Mouse (Mus musculus) CH12.LX (cell line): ENCODE data around the gene Rbm25. TPM values are rescaled to one million over a fixed set of nuclear protein-coding genes. Genes with fewer than 3 reads are reported as not detected.

Experiments
- DNase-seq: peaks from one replicate; pipeline ENCODE4 v3.0.0-alpha.2; 2013; ENCODE audit errors: extremely low read depth
- H3K27ac ChIP-seq: 2 replicates; pipeline ENCODE4 v1.5.1; 2012; ENCODE audit warnings: low read depth, mild to moderate bottlenecking, control low read depth, moderate library complexity; ENCODE audit not compliant: insufficient read depth
- H3K27me3 ChIP-seq: replicated peaks from 2 replicates; pipeline ENCODE3; 2012; ENCODE audit warnings: inconsistent platforms
- H3K36me3 ChIP-seq, 2 experiments: replicated peaks in 1 of 2; 2 replicates each; pipeline versions ENCODE3 to v1.6.1; 2012; ENCODE audit warnings: inconsistent platforms in 1 of 2, low read length in 1 of 2, mild to moderate bottlenecking in 1 of 2, mixed read lengths in 1 of 2, moderate library complexity in 1 of 2; ENCODE audit not compliant: control insufficient read depth in 1 of 2, insufficient read depth in 1 of 2
- H3K4me1 ChIP-seq, 2 experiments: 2 replicates each; pipeline ENCODE4 v1.6.1; 2012; ENCODE audit warnings: inconsistent platforms in 1 of 2, moderate library complexity in 1 of 2; ENCODE audit not compliant: insufficient read depth in 2 of 2, control insufficient read depth in 1 of 2
- H3K4me2 ChIP-seq: 2 replicates; pipeline ENCODE4 v1.6.1; 2012; ENCODE audit warnings: low read depth, mild to moderate bottlenecking, control low read depth; ENCODE audit not compliant: poor library complexity, insufficient read depth, severe bottlenecking
- H3K4me3 ChIP-seq, 3 experiments: fragments of 150-350 bp in 1 of 3; sonication (generic) in 1 of 3; replicated peaks in 1 of 3; 2 replicates each; pipeline versions ENCODE3 to v1.5.1; 2011 to 2012; ENCODE audit warnings: low read depth in 2 of 3, low read length in 2 of 3, mild to moderate bottlenecking in 2 of 3, moderate library complexity in 2 of 3, control low read depth in 1 of 3, improper control_type of control experiment in 1 of 3, inconsistent platforms in 1 of 3, mixed read lengths in 1 of 3; ENCODE audit not compliant: poor library complexity in 1 of 3
- H3K79me2 ChIP-seq: replicated peaks from 2 replicates; pipeline ENCODE4 v1.6.1; 2012; ENCODE audit warnings: mild to moderate bottlenecking, moderate library complexity; ENCODE audit not compliant: control insufficient read depth, poor library complexity, insufficient read depth, severe bottlenecking; ENCODE audit errors: extremely low read depth
- H3K9ac ChIP-seq: 2 replicates; pipeline ENCODE4 v1.6.1; 2012; ENCODE audit warnings: low read depth, mild to moderate bottlenecking, control low read depth, moderate library complexity; ENCODE audit not compliant: insufficient read depth
- H3K9me3 ChIP-seq: replicated peaks from 2 replicates; pipeline ENCODE3; 2012; ENCODE audit warnings: low read length, inconsistent platforms, mixed read lengths
- BHLHE40 ChIP-seq: IDR thresholded peaks from 2 replicates; pipeline ENCODE4 v1.6.1; 2011; ENCODE audit warnings: mild to moderate bottlenecking, low read depth, low read length, improper control_type of control experiment
- CHD1 ChIP-seq: IDR thresholded peaks from 2 replicates; pipeline ENCODE4 v1.6.1; 2012; ENCODE audit warnings: low read depth, low read length, improper control_type of control experiment, inconsistent platforms
- CHD2 ChIP-seq: IDR thresholded peaks from 2 replicates; pipeline ENCODE4 v1.6.1; 2011; ENCODE audit warnings: low read length, improper control_type of control experiment
- CTCF ChIP-seq, 2 experiments: IDR thresholded peaks in 1 of 2; conservative IDR thresholded peaks in 1 of 2; 2 replicates each; pipeline ENCODE4 v1.5.1; 2011 to 2012; ENCODE audit warnings: low read depth in 2 of 2, low read length in 2 of 2, improper control_type of control experiment in 1 of 2, inconsistent platforms in 1 of 2, mild to moderate bottlenecking in 1 of 2, moderate library complexity in 1 of 2
- E2F4 ChIP-seq: IDR thresholded peaks from 2 replicates; pipeline ENCODE4 v1.6.1; 2011; ENCODE audit warnings: low read depth, low read length, improper control_type of control experiment; ENCODE audit not compliant: insufficient replicate concordance
- ELF1 ChIP-seq: IDR thresholded peaks from 2 replicates; pipeline ENCODE4 v1.6.1; 2014; ENCODE audit warnings: low read depth, mild to moderate bottlenecking, inconsistent platforms, low read length, improper control_type of control experiment
- EP300 ChIP-seq: IDR thresholded peaks from 2 replicates; pipeline ENCODE4 v1.6.1; 2011; ENCODE audit warnings: low read length, improper control_type of control experiment
- ETS1 ChIP-seq: conservative IDR thresholded peaks from 2 replicates; pipeline ENCODE4 v1.6.1; 2012; ENCODE audit warnings: low read depth, mild to moderate bottlenecking, inconsistent platforms, low read length, improper control_type of control experiment, moderate library complexity
- GABPA ChIP-seq: IDR thresholded peaks from 2 replicates; pipeline ENCODE4 v1.6.1; 2012; ENCODE audit warnings: low read depth, low read length, improper control_type of control experiment, inconsistent platforms; ENCODE audit not compliant: insufficient replicate concordance
- HCFC1 ChIP-seq: IDR thresholded peaks from 2 replicates; pipeline ENCODE4 v1.6.1; 2012; ENCODE audit warnings: low read depth, mild to moderate bottlenecking, inconsistent platforms, low read length, improper control_type of control experiment
- IRF4 ChIP-seq: IDR thresholded peaks from 2 replicates; pipeline ENCODE4 v1.6.1; 2014; ENCODE audit warnings: low read depth, mild to moderate bottlenecking, inconsistent platforms, low read length, improper control_type of control experiment
- JUN ChIP-seq: IDR thresholded peaks from 2 replicates; pipeline ENCODE4 v1.6.1; 2011; ENCODE audit warnings: low read depth, mild to moderate bottlenecking, low read length, improper control_type of control experiment, moderate library complexity; ENCODE audit not compliant: insufficient read depth
- JUND ChIP-seq: conservative IDR thresholded peaks from 2 replicates; pipeline ENCODE4 v1.6.1; 2011; ENCODE audit warnings: low read depth, low read length, improper control_type of control experiment
- KAT2A ChIP-seq: IDR thresholded peaks from 2 replicates; pipeline ENCODE4 v1.6.1; 2012; ENCODE audit warnings: low read length, improper control_type of control experiment, inconsistent platforms; ENCODE audit not compliant: insufficient replicate concordance
- MAFK ChIP-seq: IDR thresholded peaks from 2 replicates; pipeline ENCODE4 v1.6.1; 2011; ENCODE audit warnings: low read length, improper control_type of control experiment; ENCODE audit not compliant: insufficient replicate concordance
- MAX ChIP-seq: IDR thresholded peaks from 2 replicates; pipeline ENCODE4 v1.6.1; 2011; ENCODE audit warnings: low read length, improper control_type of control experiment
- MAZ ChIP-seq: IDR thresholded peaks from 2 replicates; pipeline ENCODE4 v1.6.1; 2012; ENCODE audit warnings: low read depth, mild to moderate bottlenecking, inconsistent platforms, low read length, improper control_type of control experiment, moderate library complexity
- MEF2A ChIP-seq: IDR thresholded peaks from 2 replicates; pipeline ENCODE4 v1.6.1; 2014; ENCODE audit warnings: low read depth, mild to moderate bottlenecking, inconsistent platforms, low read length, improper control_type of control experiment, borderline replicate concordance
- MXI1 ChIP-seq: IDR thresholded peaks from 2 replicates; pipeline ENCODE4 v1.6.1; 2011; ENCODE audit warnings: mild to moderate bottlenecking, low read depth, low read length, improper control_type of control experiment
- MYC ChIP-seq: IDR thresholded peaks from 2 replicates; pipeline ENCODE4 v1.6.1; 2011; ENCODE audit warnings: low read depth, mild to moderate bottlenecking, improper control_type of control experiment, low read length
- NELFE ChIP-seq: IDR thresholded peaks from 2 replicates; pipeline ENCODE4 v1.6.1; 2011; ENCODE audit warnings: low read depth, low read length, improper control_type of control experiment
- NRF1 ChIP-seq: IDR thresholded peaks from 2 replicates; pipeline ENCODE4 v1.6.1; 2014; ENCODE audit warnings: low read depth, mild to moderate bottlenecking, inconsistent platforms, low read length, improper control_type of control experiment, moderate library complexity
- PAX5 ChIP-seq: IDR thresholded peaks from 2 replicates; pipeline ENCODE4 v1.6.1; 2012; ENCODE audit warnings: low read length, inconsistent platforms, mixed read lengths
- POLR2A ChIP-seq: IDR thresholded peaks from 2 replicates; pipeline ENCODE4 v1.6.1; 2011; ENCODE audit warnings: low read depth, mild to moderate bottlenecking, improper control_type of control experiment, low read length
- POLR2AphosphoS2 ChIP-seq: IDR thresholded peaks from 2 replicates; pipeline ENCODE4 v1.6.1; 2011; ENCODE audit warnings: low read depth, low read length, improper control_type of control experiment
- RAD21 ChIP-seq: IDR thresholded peaks from 2 replicates; pipeline ENCODE4 v1.6.1; 2011; ENCODE audit warnings: low read depth, mild to moderate bottlenecking, low read length, improper control_type of control experiment, moderate library complexity
- RCOR1 ChIP-seq: conservative IDR thresholded peaks from 2 replicates; pipeline ENCODE4 v1.6.1; 2012; ENCODE audit warnings: low read depth, mild to moderate bottlenecking, inconsistent platforms, low read length, improper control_type of control experiment
- SIN3A ChIP-seq: IDR thresholded peaks from 2 replicates; pipeline ENCODE4 v1.6.1; 2012; ENCODE audit warnings: low read length, improper control_type of control experiment, inconsistent platforms
- SMC3 ChIP-seq: IDR thresholded peaks from 2 replicates; pipeline ENCODE4 v1.6.1; 2011; ENCODE audit warnings: low read depth, low read length, improper control_type of control experiment
- TBP ChIP-seq: conservative IDR thresholded peaks from 2 replicates; pipeline ENCODE4 v1.6.1; 2011; ENCODE audit warnings: low read depth, low read length, improper control_type of control experiment
- TCF12 ChIP-seq: IDR thresholded peaks from 2 replicates; pipeline ENCODE4 v1.6.1; 2014; ENCODE audit warnings: low read depth, mild to moderate bottlenecking, inconsistent platforms, low read length, improper control_type of control experiment
- UBTF ChIP-seq: IDR thresholded peaks from 2 replicates; pipeline ENCODE4 v1.6.1; 2012; ENCODE audit warnings: low read depth, mild to moderate bottlenecking, inconsistent platforms, low read length, improper control_type of control experiment, moderate library complexity
- USF1 ChIP-seq: IDR thresholded peaks from 2 replicates; pipeline ENCODE4 v1.6.1; 2014; ENCODE audit warnings: low read depth, mild to moderate bottlenecking, inconsistent platforms, low read length, improper control_type of control experiment
- USF2 ChIP-seq: conservative IDR thresholded peaks from 2 replicates; pipeline ENCODE4 v1.6.1; 2011; ENCODE audit warnings: low read depth, low read length, improper control_type of control experiment
- ZC3H11A ChIP-seq: IDR thresholded peaks from 2 replicates; pipeline ENCODE4 v1.6.1; 2012; ENCODE audit warnings: low read depth, mild to moderate bottlenecking, inconsistent platforms, low read length, improper control_type of control experiment
- ZKSCAN1 ChIP-seq: IDR thresholded peaks from 2 replicates; pipeline ENCODE4 v1.6.1; 2012; ENCODE audit warnings: low read depth, inconsistent platforms, low read length, improper control_type of control experiment, borderline replicate concordance
- ZMIZ1 ChIP-seq: IDR thresholded peaks from 2 replicates; pipeline ENCODE4 v1.6.1; 2012; ENCODE audit warnings: low read depth, mild to moderate bottlenecking, inconsistent platforms, low read length, improper control_type of control experiment
- ZNF384 ChIP-seq: IDR thresholded peaks from 2 replicates; pipeline ENCODE4 v1.6.1; 2012; ENCODE audit warnings: low read depth, low read length, improper control_type of control experiment, inconsistent platforms
- dilution Hi-C: fragments of 300-500 bp; cut with MboI; formaldehyde crosslinking; loops from 2 replicates; pipeline ENCODE4 v1.14.3; 2020; ENCODE audit warnings: low sequenced_read_pairs; ENCODE audit not compliant: extremely low pct_unique_long_range_greater_than_20kb, extremely low pct_ligation_motif_present
- in situ Hi-C: fragments of 300-500 bp; cut with MboI; formaldehyde crosslinking; loops from 3 replicates; pipeline ENCODE4 v1.14.3; 2019; ENCODE audit warnings: low sequenced_read_pairs, low pct_ligation_motif_present, low pct_unique_long_range_greater_than_20kb, mixed read lengths
- polyA plus RNA-seq: library from polyadenylated mRNA; unstranded; fragments of >175 nt; gene quantifications from 2 replicates; pipeline ENCODE4 v1.2.1, GENCODE M21; 2012; ENCODE audit warnings: low read depth; ENCODE audit not compliant: insufficient read length
- total RNA-seq, 2 experiments: library from RNA; depleted of rRNA; stranded (reverse); fragments of 300-350 nt in 1 of 2; fragments of >200 nt in 1 of 2; gene quantifications; 2 replicates each; pipeline ENCODE4 v1.2.3; 2012 to 2014

The Rbm25 gene
- total and polyA plus RNA-seq, 3 experiments, result 58.6 to 227 (median 97.5) TPM

GRCm38 (mm10) chr12:83597025-83597501, 34.0 kb upstream of the Rbm25 start, which contains the start of gene Zfyve1:
Zfyve1 (minus strand) TSS chr12:83597222.
- no peaks in the 10 kb centered on the region for H3K27me3 ChIP-seq
- peaks cover 5 to 27% of the 10 kb centered on the region in 2 experiments; a peak in 3 of 4 replicates for H3K4me1 ChIP-seq
- dilution Hi-C loops, result no loop called here
- peaks cover 6 to 22% of the 10 kb centered on the region in 2 experiments for H3K36me3 ChIP-seq
- H3K4me2 ChIP-seq, result peak within 1 kb of the TSS; percentile 76
- no peaks in the 10 kb centered on the region for H3K9me3 ChIP-seq
- 0 out of 2 replicates have a peak within 1 kb of the TSS, but pooled peaks have one; percentile 33 for H3K27ac ChIP-seq
- in situ Hi-C loops, result no loop called here
- peak within 1 kb of the TSS; percentile 65 to 94 (median 81) for H3K4me3 ChIP-seq
- peak; percentile 89 for TF ChIP-seq ELF1
- no peak for TF ChIP-seq JUN
- 0 out of 2 replicates have a peak, but pooled peaks have one; percentile 28 for TF ChIP-seq MEF2A
- no peak for TF ChIP-seq BHLHE40
- TF ChIP-seq RCOR1, result no peak
- 0 out of 2 replicates have a peak, but pooled peaks have one; percentile 16 for TF ChIP-seq TBP
- no peak for TF ChIP-seq ZKSCAN1
- no peak for TF ChIP-seq UBTF
- TF ChIP-seq MAX, result no peak; the same call in 1 of the 2 replicates
- peak; percentile 58; the same call in 1 of the 2 replicates for TF ChIP-seq POLR2A
- TF ChIP-seq MYC, result peak; percentile 65; the same call in 1 of the 2 replicates
- 0 out of 2 replicates have a peak, but pooled peaks have one; percentile 56 for TF ChIP-seq ZMIZ1
- TF ChIP-seq ZNF384, result no peak
- peak; percentile 49 for TF ChIP-seq ETS1
- peak; percentile 98 for TF ChIP-seq SIN3A
- TF ChIP-seq CTCF (conservative IDR thresholded peaks at IDR 0.05 in 1 of 2, IDR thresholded peaks at IDR 0.05 in 1 of 2; ENCODE audit: low read depth in 2 of 2, low read length in 2 of 2), result no peak
- no peak for TF ChIP-seq USF2
- TF ChIP-seq TCF12, result peak; percentile 62; the same call in 1 of the 2 replicates
- TF ChIP-seq GABPA, result peak; percentile 81; the same call in 1 of the 2 replicates
- TF ChIP-seq IRF4, result peak; percentile 49
- 0 out of 2 replicates have a peak, but pooled peaks have one; percentile 9 for TF ChIP-seq NELFE
- TF ChIP-seq E2F4, result peak; percentile 85; the same call in 1 of the 2 replicates
- TF ChIP-seq MAFK, result no peak
- no peak for TF ChIP-seq RAD21
- TF ChIP-seq PAX5, result no peak
- TF ChIP-seq POLR2AphosphoS2, result no peak
- TF ChIP-seq NRF1, result peak; percentile 62
- TF ChIP-seq KAT2A, result peak; percentile 99
- peak; percentile 88 for TF ChIP-seq MXI1
- no peak for TF ChIP-seq JUND
- no peak for TF ChIP-seq EP300
- TF ChIP-seq SMC3, result no peak
- peak; percentile 99 for TF ChIP-seq HCFC1
- TF ChIP-seq ZC3H11A, result no peak
- TF ChIP-seq CHD2, result no peak; the same call in 1 of the 2 replicates
- no peak for TF ChIP-seq CHD1
- TF ChIP-seq USF1, result peak; percentile 31
- peak; percentile 79 for TF ChIP-seq MAZ
- peaks cover 3% of the 10 kb centered on the region; the same call in 1 of the 2 replicates for H3K79me2 ChIP-seq
- DNase-seq, result peak; percentile 96
- H3K9ac ChIP-seq, result peak within 1 kb of the TSS; percentile 87
